Mouse (Mus musculus): ENCODE measurements around the gene Dgka. TPM values are rescaled to one million over a fixed set of nuclear protein-coding genes. Genes with fewer than 3 reads are reported as not detected.

Dgka gene
- polyA plus RNA-seq, 1 experiment = 24.5 TPM

- Histone ChIP-seq H3K4me3 (ENCODE audit: insufficient read depth, low read depth, low read length) (0 out of 2 replicates have a peak overlapping the region, but pooled peaks have one; percentile 15), H3K36me3 (ENCODE audit: control insufficient read depth, insufficient read depth, low read length) (no peaks in the 10 kb centered on the region), H3K4me1 (ENCODE audit: control insufficient read depth, insufficient read depth, low read length) (peaks cover 3% of the 10 kb centered on the region; the same call in 1 of the 2 replicates), H3K27me3 (replicated peaks; ENCODE audit: control insufficient read depth, insufficient read depth, low read length) (no peaks in the 10 kb centered on the region), H3K27ac (ENCODE audit: insufficient read depth, low read depth, low read length) (no peak overlapping the region)
- no peak for DNase-seq
- TF ChIP-seq POLR2A (IDR thresholded peaks at IDR 0.05; ENCODE audit: low read depth, low read length) (no peak), CTCF (conservative IDR thresholded peaks at IDR 0.05; ENCODE audit: insufficient read depth, insufficient read length, low read depth, low read length) (no peak)
- WGBS = 9% methylated on average over 11 of the region's 11 CpGs
Measured at GRCm38 (mm10) chr10:128705317-128705693, 39.4 kb downstream of the Dgka start.

GRCm38 (mm10) chr10:128704491-128705316, 40.0 kb downstream of the Dgka start, which contains the start of gene Cdk2:
Gene Cdk2, minus strand, starts transcription at chr10:128705031.
- peak within 1 kb of the TSS; percentile 73 for H3K4me3 ChIP-seq (ENCODE audit: insufficient read depth, low read depth, low read length)
- peak; percentile 97 for DNase-seq
- peaks cover 3% of the 10 kb centered on the region; the same call in 1 of the 2 replicates for H3K4me1 ChIP-seq (ENCODE audit: control insufficient read depth, insufficient read depth, low read length)
- TF ChIP-seq CTCF (conservative IDR thresholded peaks at IDR 0.05; ENCODE audit: insufficient read depth, insufficient read length, low read depth, low read length) = no peak
- TF ChIP-seq POLR2A (IDR thresholded peaks at IDR 0.05; ENCODE audit: low read depth, low read length) = peak; percentile 61
- H3K36me3 ChIP-seq (ENCODE audit: control insufficient read depth, insufficient read depth, low read length) = no peaks in the 10 kb centered on the region
- H3K27ac ChIP-seq (ENCODE audit: insufficient read depth, low read depth, low read length) = peak within 1 kb of the TSS; percentile 40; the same call in 1 of the 2 replicates
- under 1% methylated on average over 62 of the region's 62 CpGs for WGBS
- H3K27me3 ChIP-seq (replicated peaks; ENCODE audit: control insufficient read depth, insufficient read depth, low read length) = no peaks in the 10 kb centered on the region

- Histone ChIP-seq H3K27me3 (replicated peaks; ENCODE audit: control insufficient read depth, insufficient read depth, low read length) (no peaks in the 10 kb centered on the region), H3K4me1 (ENCODE audit: control insufficient read depth, insufficient read depth, low read length) (peaks cover 4% of the 10 kb centered on the region; the same call in 1 of the 2 replicates), H3K36me3 (ENCODE audit: control insufficient read depth, insufficient read depth, low read length) (no peaks in the 10 kb centered on the region), H3K27ac (ENCODE audit: insufficient read depth, low read depth, low read length) (peak within 1 kb of the TSS; percentile 40; the same call in 1 of the 2 replicates), H3K4me3 (ENCODE audit: insufficient read depth, low read depth, low read length) (peak within 1 kb of the TSS; percentile 73)
- no peak for DNase-seq
- WGBS = 31% methylated on average over 4 of the region's 4 CpGs
- TF ChIP-seq CTCF (conservative IDR thresholded peaks at IDR 0.05; ENCODE audit: insufficient read depth, insufficient read length, low read depth, low read length) (no peak), POLR2A (IDR thresholded peaks at IDR 0.05; ENCODE audit: low read depth, low read length) (no peak)
Measured at GRCm38 (mm10) chr10:128703895-128704294, 40.8 kb downstream of the Dgka start, which contains the start of gene Pmel. Gene Pmel, plus strand, starts transcription at chr10:128704195.

- Histone ChIP-seq H3K27ac (ENCODE audit: insufficient read depth, low read depth, low read length) (no peak overlapping the region), H3K36me3 (ENCODE audit: control insufficient read depth, insufficient read depth, low read length) (no peaks in the 10 kb centered on the region), H3K4me1 (ENCODE audit: control insufficient read depth, insufficient read depth, low read length) (peaks cover 10% of the 10 kb centered on the region; the same call in 1 of the 2 replicates), H3K27me3 (replicated peaks; ENCODE audit: control insufficient read depth, insufficient read depth, low read length) (no peaks in the 10 kb centered on the region), H3K4me3 (ENCODE audit: insufficient read depth, low read depth, low read length) (no peak overlapping the region)
- WGBS = 78% methylated on average over 6 of the region's 6 CpGs
- DNase-seq = no peak
- TF ChIP-seq POLR2A (IDR thresholded peaks at IDR 0.05; ENCODE audit: low read depth, low read length) (no peak), CTCF (conservative IDR thresholded peaks at IDR 0.05; ENCODE audit: insufficient read depth, insufficient read length, low read depth, low read length) (no peak)
Measured at GRCm38 (mm10) chr10:128702328-128703007, 42.2 kb downstream of the Dgka start.

- 96% methylated on average over 5 of the region's 5 CpGs for WGBS
- H3K36me3 ChIP-seq (ENCODE audit: control insufficient read depth, insufficient read depth, low read length) = no peaks in the 10 kb centered on the region
Measured at GRCm38 (mm10) chr10:128700712-128701111, 43.9 kb downstream of the Dgka start.

GRCm38 (mm10) chr10:128699611-128700010, 45.0 kb downstream of the Dgka start:
- WGBS = 82% methylated on average over 11 of the region's 11 CpGs

More at GRCm38 (mm10) chr10:128700712-128701111, 43.9 kb downstream of the Dgka start:
- Histone ChIP-seq H3K4me1 (ENCODE audit: control insufficient read depth, insufficient read depth, low read length) (peaks cover 15% of the 10 kb centered on the region; the same call in 1 of the 2 replicates), H3K27me3 (replicated peaks; ENCODE audit: control insufficient read depth, insufficient read depth, low read length) (no peaks in the 10 kb centered on the region), H3K4me3 (ENCODE audit: insufficient read depth, low read depth, low read length) (no peak overlapping the region), H3K27ac (ENCODE audit: insufficient read depth, low read depth, low read length) (no peak overlapping the region)
- TF ChIP-seq POLR2A (IDR thresholded peaks at IDR 0.05; ENCODE audit: low read depth, low read length) (no peak), CTCF (conservative IDR thresholded peaks at IDR 0.05; ENCODE audit: insufficient read depth, insufficient read length, low read depth, low read length) (no peak)
- no peak for DNase-seq

More at GRCm38 (mm10) chr10:128699611-128700010, 45.0 kb downstream of the Dgka start:
- no peak for DNase-seq
- H3K4me3 ChIP-seq (ENCODE audit: insufficient read depth, low read depth, low read length) = no peak overlapping the region
- H3K4me1 ChIP-seq (ENCODE audit: control insufficient read depth, insufficient read depth, low read length) = peaks cover 12% of the 10 kb centered on the region; the same call in 1 of the 2 replicates
- no peaks in the 10 kb centered on the region for H3K27me3 ChIP-seq (replicated peaks; ENCODE audit: control insufficient read depth, insufficient read depth, low read length)
- no peaks in the 10 kb centered on the region for H3K36me3 ChIP-seq (ENCODE audit: control insufficient read depth, insufficient read depth, low read length)
- no peak overlapping the region for H3K27ac ChIP-seq (ENCODE audit: insufficient read depth, low read depth, low read length)
- TF ChIP-seq POLR2A (IDR thresholded peaks at IDR 0.05; ENCODE audit: low read depth, low read length) (no peak), CTCF (conservative IDR thresholded peaks at IDR 0.05; ENCODE audit: insufficient read depth, insufficient read length, low read depth, low read length) (no peak)
